Mouse (Mus musculus) myocyte (in vitro differentiated cells): ENCODE measurements around the gene 2210408I21Rik.

Source experiments
- CEBPB ChIP-seq: IDR thresholded peaks from 2 replicates; pipeline ENCODE4 v1.6.1; 2011; ENCODE audit warnings: mild to moderate bottlenecking, moderate library complexity; ENCODE audit not compliant: poor library complexity, insufficient read depth, severe bottlenecking
- E2F4 ChIP-seq: IDR thresholded peaks from one replicate; pipeline ENCODE4 v1.6.1; 2011; ENCODE audit warnings: mild to moderate bottlenecking, control low read depth, moderate library complexity; ENCODE audit not compliant: insufficient read depth
- POLR2A ChIP-seq: IDR thresholded peaks from one replicate; pipeline ENCODE4 v1.6.1; 2011; ENCODE audit warnings: low read depth, mild to moderate bottlenecking, control low read depth, moderate library complexity; ENCODE audit not compliant: insufficient read length
- POLR2AphosphoS2 ChIP-seq: IDR thresholded peaks from one replicate; pipeline ENCODE4 v1.6.1; 2011; ENCODE audit warnings: low read depth, control low read depth; ENCODE audit not compliant: insufficient read length
- TCF12 ChIP-seq: IDR thresholded peaks from one replicate; pipeline ENCODE4 v1.6.1; 2011; ENCODE audit warnings: mild to moderate bottlenecking, control low read depth; ENCODE audit not compliant: poor library complexity, insufficient read depth, severe bottlenecking

GRCm38 (mm10) chr13:77470093-77470621, 334.8 kb downstream of the 2210408I21Rik start:
- no peak for TF ChIP-seq E2F4
- no peak for TF ChIP-seq POLR2A
- TF ChIP-seq TCF12, result no peak
- TF ChIP-seq POLR2AphosphoS2, result no peak
- no peak for TF ChIP-seq CEBPB
